Mouse (Mus musculus): ENCODE measurements around the gene Rbm34. TPM values are rescaled to one million over a fixed set of nuclear protein-coding genes. Genes with fewer than 3 reads are reported as not detected.

The Rbm34 gene
- total RNA-seq, 2 experiments from 2014 or later: 3.8 to 10.6 TPM

Other genes with a start within 250 kb of the Rbm34 start
- gene Tomm20, start 25.2 kb downstream of the Rbm34 start, total RNA-seq (2015; ENCODE audit: low replicate concordance): 14.4 and 15.8 TPM in 2 replicates
- gene Tomm20, start 25.2 kb downstream of the Rbm34 start, total RNA-seq (2017; ENCODE audit: low replicate concordance): 42.5 and 56.2 TPM in 2 replicates
- gene Pard3, start 92.8 kb upstream of the Rbm34 start, total RNA-seq (2015; ENCODE audit: low replicate concordance): 1.5 and 2.7 TPM in 2 replicates
- gene Pard3, start 92.8 kb upstream of the Rbm34 start, total RNA-seq (2017; ENCODE audit: low replicate concordance): 4.2 and 5.8 TPM in 2 replicates

Data from erythroblast, adult 5-6 weeks (primary cell).